Mouse (Mus musculus): ENCODE measurements around the gene Gm10643.

- no peak for TF ChIP-seq CTCF (IDR thresholded peaks at IDR 0.05; ENCODE audit: control insufficient read depth, insufficient read depth, insufficient read length)
- no peak for TF ChIP-seq FOSL1 (IDR thresholded peaks at IDR 0.05; ENCODE audit: insufficient read depth, low read length, poor library complexity, severe bottlenecking)
- TF ChIP-seq MAX (IDR thresholded peaks at IDR 0.05): no peak
- no peak for TF ChIP-seq USF1 (IDR thresholded peaks at IDR 0.05; ENCODE audit: low read depth)
- no peak for TF ChIP-seq MYOG (IDR thresholded peaks at IDR 0.05; ENCODE audit: control insufficient read depth, extremely low read depth, insufficient read length)
- TF ChIP-seq CEBPB (IDR thresholded peaks at IDR 0.05; ENCODE audit: low read depth): no peak
Measured at GRCm38 (mm10) chr8:84070667-84071066, 5.7 kb upstream of the Gm10643 start.

Measured in C2C12 (cell line).